Mouse (Mus musculus): ENCODE measurements around the gene Cdc25a. TPM values are rescaled to one million over a fixed set of nuclear protein-coding genes. Genes with fewer than 3 reads are reported as not detected.

Cdc25a gene
- polyA plus RNA-seq (2015; fragmentation: Nextera tagmentation; extraction: Ambion mirVana) = 9.1 and 11.0 TPM in 2 replicates

- H3K27me3 ChIP-seq (replicated peaks; ENCODE audit: control insufficient read depth, insufficient read depth, low read length) = no peaks in the 10 kb centered on the region
- H3K4me2 ChIP-seq (ENCODE audit: low read length) = peak within 1 kb of the TSS; percentile 55
- H3K9ac ChIP-seq (ENCODE audit: low read depth, low read length) = peak within 1 kb of the TSS; percentile 73
- ATAC-seq = peak; percentile 94
- peak within 1 kb of the TSS; percentile 95 for H3K4me3 ChIP-seq (ENCODE audit: low read length)
- WGBS = 7% methylated on average over 33 of the region's 33 CpGs
- H3K4me1 ChIP-seq (ENCODE audit: control insufficient read depth, insufficient read depth, low read depth, low read length) = peaks cover 13% of the 10 kb centered on the region
- peaks cover 5% of the 10 kb centered on the region for H3K36me3 ChIP-seq (ENCODE audit: control insufficient read depth, insufficient read depth, low read length)
- H3K27ac ChIP-seq (ENCODE audit: low read depth, low read length) = peak within 1 kb of the TSS; percentile 66
- no peaks in the 10 kb centered on the region for H3K9me3 ChIP-seq (ENCODE audit: control insufficient read depth, low read length)
Observed at GRCm38 (mm10) chr9:109874797-109875691, at the start of gene Cdc25a. Cdc25a (plus strand) TSS chr9:109875579.

DNA sequence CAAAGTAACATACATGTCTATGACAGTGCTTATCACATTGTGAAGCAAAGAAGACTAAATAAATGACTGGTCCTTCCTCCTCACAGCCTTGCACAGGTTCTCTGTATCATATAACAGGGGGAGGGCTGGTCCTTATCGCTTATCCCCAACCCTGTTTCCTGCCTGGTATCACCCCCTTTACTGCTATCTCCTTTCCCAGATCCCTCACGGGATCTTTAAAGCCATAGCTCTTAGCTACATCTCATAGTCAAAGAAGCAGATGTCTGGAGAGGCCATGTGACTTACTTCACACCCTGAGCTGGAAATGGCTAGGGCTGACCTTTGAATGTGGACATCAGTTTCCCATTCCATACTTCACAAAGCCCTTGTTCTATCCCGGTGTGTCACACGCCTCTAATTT lies 49.6 kb upstream of the Cdc25a start:
- H3K9me3 ChIP-seq (ENCODE audit: control insufficient read depth, low read length) = no peaks in the 10 kb centered on the region
- H3K36me3 ChIP-seq (ENCODE audit: control insufficient read depth, insufficient read depth, low read length) = no peaks in the 10 kb centered on the region
- H3K4me3 ChIP-seq (ENCODE audit: low read length) = no peak overlapping the region
- H3K4me2 ChIP-seq (ENCODE audit: low read length) = no peak overlapping the region
- H3K27me3 ChIP-seq (replicated peaks; ENCODE audit: control insufficient read depth, insufficient read depth, low read length) = no peaks in the 10 kb centered on the region
- H3K4me1 ChIP-seq (ENCODE audit: control insufficient read depth, insufficient read depth, low read depth, low read length) = no peaks in the 10 kb centered on the region
- no peak overlapping the region for H3K9ac ChIP-seq (ENCODE audit: low read depth, low read length)
- WGBS = 75% methylated on average over 4 of the region's 4 CpGs
- ATAC-seq = no peak
- no peak overlapping the region for H3K27ac ChIP-seq (ENCODE audit: low read depth, low read length)

DNA sequence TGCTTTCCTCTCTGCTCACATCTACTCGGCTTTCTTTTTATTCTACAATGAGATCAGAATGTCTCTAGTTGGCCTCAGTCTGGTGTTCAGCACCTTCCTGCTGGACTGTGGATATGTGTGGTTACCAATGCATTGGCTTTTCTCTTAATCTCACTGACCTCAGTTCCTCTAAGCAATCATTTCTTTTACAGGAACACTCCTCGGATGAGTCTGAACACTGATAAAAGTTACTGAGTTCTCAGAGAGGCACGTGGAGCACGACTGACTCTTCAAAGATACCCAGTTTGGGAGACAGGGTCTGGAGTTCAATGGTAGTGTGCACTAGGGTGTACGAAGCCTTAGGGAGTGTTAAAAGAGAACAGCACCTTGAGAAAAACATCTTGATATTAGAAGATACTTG lies 49.2 kb upstream of the Cdc25a start:
- ATAC-seq = no peak
- Histone ChIP-seq H3K4me1 (ENCODE audit: control insufficient read depth, insufficient read depth, low read depth, low read length) (no peaks in the 10 kb centered on the region), H3K36me3 (ENCODE audit: control insufficient read depth, insufficient read depth, low read length) (no peaks in the 10 kb centered on the region), H3K9me3 (ENCODE audit: control insufficient read depth, low read length) (no peaks in the 10 kb centered on the region), H3K4me3 (ENCODE audit: low read length) (no peak overlapping the region), H3K27ac (ENCODE audit: low read depth, low read length) (no peak overlapping the region), H3K4me2 (ENCODE audit: low read length) (no peak overlapping the region), H3K9ac (ENCODE audit: low read depth, low read length) (no peak overlapping the region), H3K27me3 (replicated peaks; ENCODE audit: control insufficient read depth, insufficient read depth, low read length) (no peaks in the 10 kb centered on the region)
- 76% methylated on average over 5 of the region's 5 CpGs for WGBS

- under 1% methylated on average over 30 of the region's 32 CpGs for WGBS
- peak within 1 kb of the TSS; percentile 71 for H3K9ac ChIP-seq (ENCODE audit: low read depth, low read length)
- peak within 1 kb of the TSS; percentile 58 for H3K4me3 ChIP-seq (ENCODE audit: low read length)
- no peaks in the 10 kb centered on the region for H3K9me3 ChIP-seq (ENCODE audit: control insufficient read depth, low read length)
- ATAC-seq = peak; percentile 98
- H3K36me3 ChIP-seq (ENCODE audit: control insufficient read depth, insufficient read depth, low read length) = no peaks in the 10 kb centered on the region
- H3K4me1 ChIP-seq (ENCODE audit: control insufficient read depth, insufficient read depth, low read depth, low read length) = peaks cover 9% of the 10 kb centered on the region
- H3K27ac ChIP-seq (ENCODE audit: low read depth, low read length) = peak within 1 kb of the TSS; percentile 84
- H3K27me3 ChIP-seq (replicated peaks; ENCODE audit: control insufficient read depth, insufficient read depth, low read length) = no peaks in the 10 kb centered on the region
- peak within 1 kb of the TSS; percentile 83 for H3K4me2 ChIP-seq (ENCODE audit: low read length)
Observed at GRCm38 (mm10) chr9:109832391-109833087, 42.8 kb upstream of the Cdc25a start, which contains the start of gene Nme6. Nme6 (plus strand) TSS chr9:109832749.

DNA sequence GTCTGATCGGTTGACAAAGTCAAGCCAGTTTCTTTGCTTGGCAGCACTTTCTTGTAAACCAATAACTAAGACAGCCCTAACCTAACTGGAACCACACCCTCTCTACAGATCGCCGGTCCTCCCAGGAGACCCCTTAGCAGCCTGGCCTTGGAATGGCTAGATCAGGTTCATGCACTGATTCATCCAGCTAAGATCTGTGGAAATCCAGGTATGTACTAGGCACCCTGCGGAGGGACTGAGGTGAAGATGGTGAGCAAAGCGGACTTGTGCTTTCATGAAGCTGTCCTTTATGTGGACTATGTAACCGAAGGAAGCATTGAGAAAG lies 42.3 kb upstream of the Cdc25a start:
- Histone ChIP-seq H3K9me3 (ENCODE audit: control insufficient read depth, low read length) (no peaks in the 10 kb centered on the region), H3K27ac (ENCODE audit: low read depth, low read length) (no peak overlapping the region; the same call in 1 of the 2 replicates), H3K4me2 (ENCODE audit: low read length) (peak overlapping the region; percentile 83), H3K4me1 (ENCODE audit: control insufficient read depth, insufficient read depth, low read depth, low read length) (peaks cover 9% of the 10 kb centered on the region), H3K36me3 (ENCODE audit: control insufficient read depth, insufficient read depth, low read length) (no peaks in the 10 kb centered on the region), H3K4me3 (ENCODE audit: low read length) (peak overlapping the region; percentile 58), H3K9ac (ENCODE audit: low read depth, low read length) (peak overlapping the region; percentile 71), H3K27me3 (replicated peaks; ENCODE audit: control insufficient read depth, insufficient read depth, low read length) (no peaks in the 10 kb centered on the region)
- peak; percentile 63 for ATAC-seq
- WGBS = 14% methylated on average over 6 of the region's 6 CpGs

GRCm38 (mm10) chr9:109849312-109849758 lies 26.0 kb upstream of the Cdc25a start, which contains the start of gene Camp:
Camp (minus strand) TSS chr9:109849617.
- 67% methylated on average over 6 of the region's 6 CpGs for WGBS
- Histone ChIP-seq H3K9me3 (ENCODE audit: control insufficient read depth, low read length) (no peaks in the 10 kb centered on the region), H3K36me3 (ENCODE audit: control insufficient read depth, insufficient read depth, low read length) (no peaks in the 10 kb centered on the region), H3K4me3 (ENCODE audit: low read length) (no peak within 1 kb of the TSS), H3K27ac (ENCODE audit: low read depth, low read length) (no peak within 1 kb of the TSS), H3K4me2 (ENCODE audit: low read length) (no peak within 1 kb of the TSS), H3K9ac (ENCODE audit: low read depth, low read length) (no peak within 1 kb of the TSS; the same call in 1 of the 2 replicates), H3K27me3 (replicated peaks; ENCODE audit: control insufficient read depth, insufficient read depth, low read length) (no peaks in the 10 kb centered on the region), H3K4me1 (ENCODE audit: control insufficient read depth, insufficient read depth, low read depth, low read length) (no peaks in the 10 kb centered on the region)
- ATAC-seq = 0 out of 2 replicates have a peak, but pooled peaks have one; percentile 37

- WGBS = 88% methylated on average over 5 of the region's 5 CpGs
- Histone ChIP-seq H3K9me3 (ENCODE audit: control insufficient read depth, low read length) (no peaks in the 10 kb centered on the region), H3K4me1 (ENCODE audit: control insufficient read depth, insufficient read depth, low read depth, low read length) (no peaks in the 10 kb centered on the region), H3K9ac (ENCODE audit: low read depth, low read length) (no peak overlapping the region), H3K36me3 (ENCODE audit: control insufficient read depth, insufficient read depth, low read length) (no peaks in the 10 kb centered on the region), H3K4me3 (ENCODE audit: low read length) (no peak overlapping the region), H3K4me2 (ENCODE audit: low read length) (no peak overlapping the region), H3K27me3 (replicated peaks; ENCODE audit: control insufficient read depth, insufficient read depth, low read length) (no peaks in the 10 kb centered on the region), H3K27ac (ENCODE audit: low read depth, low read length) (no peak overlapping the region)
- ATAC-seq = no peak
Observed at GRCm38 (mm10) chr9:109850099-109850498, 25.3 kb upstream of the Cdc25a start.

DNA sequence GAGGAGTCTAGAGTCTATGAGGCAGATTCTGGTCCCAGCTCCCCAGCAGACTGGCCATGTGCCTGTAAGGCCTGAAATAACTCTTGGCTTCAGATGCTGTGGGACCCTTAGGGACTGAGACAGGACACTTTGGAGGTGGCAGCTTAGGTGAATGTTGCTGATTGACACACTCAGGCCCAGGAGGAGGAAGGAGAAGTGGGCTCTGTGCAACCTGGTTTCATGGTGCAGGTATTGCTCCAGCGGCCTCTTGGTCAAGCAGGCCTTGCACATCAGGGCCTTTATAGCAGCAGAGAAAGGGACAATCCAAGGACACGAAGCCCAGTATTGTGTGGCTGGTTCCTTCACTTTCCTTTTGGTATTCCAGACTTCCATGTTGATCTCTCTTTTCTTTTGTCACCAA lies 21.0 kb upstream of the Cdc25a start:
- H3K4me1 ChIP-seq (ENCODE audit: control insufficient read depth, insufficient read depth, low read depth, low read length) = no peaks in the 10 kb centered on the region
- H3K4me2 ChIP-seq (ENCODE audit: low read length) = no peak overlapping the region
- H3K4me3 ChIP-seq (ENCODE audit: low read length) = no peak overlapping the region
- no peaks in the 10 kb centered on the region for H3K36me3 ChIP-seq (ENCODE audit: control insufficient read depth, insufficient read depth, low read length)
- no peaks in the 10 kb centered on the region for H3K27me3 ChIP-seq (replicated peaks; ENCODE audit: control insufficient read depth, insufficient read depth, low read length)
- H3K9ac ChIP-seq (ENCODE audit: low read depth, low read length) = no peak overlapping the region
- no peaks in the 10 kb centered on the region for H3K9me3 ChIP-seq (ENCODE audit: control insufficient read depth, low read length)
- ATAC-seq = no peak
- H3K27ac ChIP-seq (ENCODE audit: low read depth, low read length) = no peak overlapping the region
- 84% methylated on average over 2 of the region's 2 CpGs for whole genome bisulfite sequencing

DNA sequence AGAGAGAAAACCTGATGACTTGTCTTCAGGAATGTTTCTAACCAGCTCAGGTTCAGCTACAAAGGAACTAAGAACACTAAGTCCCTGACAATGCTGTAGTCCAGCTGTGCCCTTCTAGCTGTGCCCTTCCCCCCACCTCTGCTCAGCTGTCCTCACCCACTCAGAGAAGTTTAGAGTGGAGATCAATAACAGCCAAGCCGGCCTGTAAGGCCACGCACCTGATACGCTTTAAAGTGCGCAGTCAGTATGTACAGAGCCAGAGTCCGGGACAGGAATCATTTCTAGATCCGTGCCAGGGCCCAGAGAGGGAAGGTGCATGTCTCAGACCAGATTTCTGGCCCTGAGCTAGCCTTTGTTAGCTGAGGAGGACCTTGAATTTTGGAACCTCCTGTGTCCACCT lies 19.4 kb upstream of the Cdc25a start:
- Histone ChIP-seq H3K9me3 (ENCODE audit: control insufficient read depth, low read length) (no peaks in the 10 kb centered on the region), H3K9ac (ENCODE audit: low read depth, low read length) (no peak overlapping the region), H3K36me3 (ENCODE audit: control insufficient read depth, insufficient read depth, low read length) (no peaks in the 10 kb centered on the region), H3K27ac (ENCODE audit: low read depth, low read length) (no peak overlapping the region), H3K4me3 (ENCODE audit: low read length) (no peak overlapping the region), H3K4me2 (ENCODE audit: low read length) (no peak overlapping the region), H3K4me1 (ENCODE audit: control insufficient read depth, insufficient read depth, low read depth, low read length) (no peaks in the 10 kb centered on the region), H3K27me3 (replicated peaks; ENCODE audit: control insufficient read depth, insufficient read depth, low read length) (no peaks in the 10 kb centered on the region)
- no peak for ATAC-seq
- 84% methylated on average over 6 of the region's 6 CpGs for WGBS
